Mouse (Mus musculus) bone marrow, adult 2 months (tissue): Measurements from ENCODE around the gene Dpagt1.

Experiments used
- CTCF ChIP-seq: fragments of 200-500 bp; IDR thresholded peaks from 2 replicates; pipeline ENCODE4 v1.5.1; 2011; ENCODE audit warnings: low read length, control low read depth; ENCODE audit not compliant: control insufficient read depth, insufficient read depth
- POLR2A ChIP-seq: fragments of 200-500 bp; IDR thresholded peaks from 2 replicates; pipeline ENCODE4 v1.6.1; 2011; ENCODE audit warnings: low read depth, mild to moderate bottlenecking, control low read depth, low read length, borderline replicate concordance; ENCODE audit not compliant: control insufficient read depth

DNA sequence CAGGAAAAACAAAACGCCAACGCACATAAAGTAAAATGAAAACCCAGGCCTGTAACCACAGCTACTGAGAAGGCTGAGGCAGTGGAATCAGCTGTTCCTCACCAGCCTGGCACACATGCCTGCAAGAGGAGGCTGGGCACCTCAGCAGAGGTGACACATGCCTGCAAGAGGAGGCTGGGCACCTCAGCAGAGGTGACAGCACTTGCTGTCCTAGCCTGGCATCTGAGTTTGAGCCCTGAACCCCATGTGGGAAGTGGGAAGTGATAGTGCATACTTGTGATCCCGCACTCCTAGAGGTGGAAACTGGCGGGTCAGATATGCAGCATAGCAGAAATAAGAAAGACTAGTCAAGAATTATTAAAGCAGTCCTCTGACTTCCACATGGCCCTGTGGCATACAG is 25.6 kb downstream of the Dpagt1 start:
- TF ChIP-seq POLR2A (no peak), CTCF (no peak)
